Comparison of ENCODE assay signal across 31 mouse cellular contexts in genomic region chr13:32705315-32705714, GRCm38 (mm10).
DNase-seq lines count a peak whose midpoint lies in the region; ATAC-seq and TF ChIP-seq lines count a peak whose summit lies in the region.
"Had no signal": no experiment of that assay in that cellular context is flagged by ENCODE, and none has a peak within 500 bp of the region (broad histone marks: within the 10 kb centered on the region; RNA-seq: fewer than 3 reads in every experiment).

No protein-coding gene starts in this region.

- 50% methylated on average over 1 of the region's 1 CpGs for WGBS in limb, embryonic 12.5 days
- 55% methylated on average over 1 of the region's 1 CpGs for WGBS in limb, embryonic 10.5 days
- WGBS in embryonic facial prominence, embryonic 14.5 days: 26% methylated on average over 1 of the region's 1 CpGs
- 23% methylated on average over 1 of the region's 1 CpGs for WGBS in limb, embryonic 14.5 days

- no peaks in the 10 kb centered on the region for H3K36me3 ChIP-seq in limb, embryonic 12.5 days
- no peaks in the 10 kb centered on the region for H3K36me3 ChIP-seq in limb, embryonic 10.5 days
- H3K36me3 ChIP-seq in embryonic facial prominence, embryonic 14.5 days (ENCODE audit: control insufficient read depth, insufficient read depth, low read length): no peaks in the 10 kb centered on the region
- no peaks in the 10 kb centered on the region for H3K36me3 ChIP-seq in limb, embryonic 14.5 days (ENCODE audit: control insufficient read depth, insufficient read depth, low read length)
- H3K36me3 ChIP-seq: embryonic facial prominence, embryonic 12.5 days; forebrain, embryonic 12.5 days; G1E; hindbrain, embryonic 10.5 days; hindbrain, embryonic 15.5 days; kidney, embryonic 15.5 days; liver, embryonic 15.5 days; neural tube, embryonic 13.5 days had no signal

- peak; percentile 18 for DNase-seq in heart, adult 11 months
- DNase-seq in heart, adult 18-20 months: no peak
- no peak for DNase-seq in limb, embryonic 10.5 days (ENCODE audit: low spot score)
- DNase-seq in embryonic facial prominence, embryonic 14.5 days (ENCODE audit: low spot score): no peak
- DNase-seq in limb, embryonic 14.5 days (ENCODE audit: low spot score): no peak
- DNase-seq in c-Kit-positive CD71-positive TER-119-positive erythroid progenitor cells, embryonic 14.5 days (ENCODE audit: low spot score): no peak
- DNase-seq: adrenal gland, postnatal 10 days; cerebellum, adult 11 months; cerebellum, adult 9-10 months; cerebellum, postnatal 36 days; forebrain, postnatal 0 days; gastrocnemius, postnatal 14 days; heart, postnatal 10 days; kidney, adult 11 months; kidney, postnatal 25 days; retina, postnatal 1 day; right cerebral cortex, postnatal 14 days; thymus, postnatal 4 days had no signal

- H3K27ac ChIP-seq in limb, embryonic 12.5 days: peak overlapping the region; percentile 84
- H3K27ac ChIP-seq in limb, embryonic 10.5 days: no peak overlapping the region
- H3K27ac ChIP-seq in embryonic facial prominence, embryonic 14.5 days (replicated peaks; ENCODE audit: low read depth, low read length): peak overlapping the region; percentile 30; the same call in 1 of the 2 replicates
- peak overlapping the region; percentile 33; the same call in 1 of the 2 replicates for H3K27ac ChIP-seq in limb, embryonic 14.5 days (replicated peaks; ENCODE audit: low read depth, low read length)
- H3K27ac ChIP-seq: embryonic facial prominence, embryonic 12.5 days; forebrain, embryonic 12.5 days; hindbrain, embryonic 10.5 days; hindbrain, embryonic 15.5 days; kidney, embryonic 15.5 days; liver, embryonic 15.5 days; neural tube, embryonic 13.5 days had no signal

- ATAC-seq in limb, embryonic 12.5 days (ENCODE audit: insufficient number of reproducible peaks, insufficient read depth, low FRiP score, low TSS enrichment, low read depth): peak; percentile 60; the same call in 1 of the 2 replicates
- ATAC-seq in embryonic facial prominence, embryonic 14.5 days (ENCODE audit: low read depth): no peak
- no peak for ATAC-seq in limb, embryonic 14.5 days (ENCODE audit: low FRiP score, low read depth)
- ATAC-seq: forebrain, postnatal 0 days; inflammation-experienced regulatory T-cells, adult 6 months; lung, postnatal 0 days had no signal

- H3K4me2 ChIP-seq in limb, embryonic 12.5 days: no peak overlapping the region
- no peak overlapping the region for H3K4me2 ChIP-seq in embryonic facial prominence, embryonic 14.5 days (ENCODE audit: low read depth, low read length)
- H3K4me2 ChIP-seq in limb, embryonic 14.5 days (replicated peaks; ENCODE audit: low read depth, low read length, severe bottlenecking): no peak overlapping the region
- H3K4me2 ChIP-seq: embryonic facial prominence, embryonic 12.5 days; forebrain, embryonic 12.5 days; hindbrain, embryonic 15.5 days; kidney, embryonic 15.5 days; liver, embryonic 15.5 days; midbrain, embryonic 11.5 days; neural tube, embryonic 13.5 days had no signal

- no peak overlapping the region for H3K4me3 ChIP-seq in limb, embryonic 12.5 days (replicated peaks)
- no peak overlapping the region for H3K4me3 ChIP-seq in limb, embryonic 10.5 days
- no peak overlapping the region for H3K4me3 ChIP-seq in embryonic facial prominence, embryonic 14.5 days (ENCODE audit: low read depth, low read length)
- no peak overlapping the region for H3K4me3 ChIP-seq in limb, embryonic 14.5 days (replicated peaks; ENCODE audit: low read length)
- H3K4me3 ChIP-seq: embryonic facial prominence, embryonic 12.5 days; forebrain, embryonic 12.5 days; hindbrain, embryonic 10.5 days; hindbrain, embryonic 15.5 days; kidney, embryonic 15.5 days; liver, embryonic 15.5 days; myocyte; neural tube, embryonic 13.5 days had no signal

- peaks cover 2% of the 10 kb centered on the region; the same call in 1 of the 2 replicates for H3K27me3 ChIP-seq in limb, embryonic 12.5 days
- peaks cover 19% of the 10 kb centered on the region; the same call in 1 of the 2 replicates for H3K27me3 ChIP-seq in limb, embryonic 10.5 days (ENCODE audit: low read depth, poor library complexity, severe bottlenecking)
- no peaks in the 10 kb centered on the region for H3K27me3 ChIP-seq in embryonic facial prominence, embryonic 14.5 days (replicated peaks; ENCODE audit: control insufficient read depth, insufficient read depth, low read length)
- H3K27me3 ChIP-seq in limb, embryonic 14.5 days (ENCODE audit: control insufficient read depth, insufficient read depth, low read length): no peaks in the 10 kb centered on the region
- H3K27me3 ChIP-seq: embryonic facial prominence, embryonic 12.5 days; forebrain, embryonic 12.5 days; hindbrain, embryonic 15.5 days; kidney, embryonic 15.5 days; liver, embryonic 15.5 days; neural tube, embryonic 13.5 days had no signal

- no peak overlapping the region for H3K9ac ChIP-seq in limb, embryonic 12.5 days (replicated peaks)
- H3K9ac ChIP-seq in embryonic facial prominence, embryonic 14.5 days (ENCODE audit: low read depth, low read length): no peak overlapping the region
- H3K9ac ChIP-seq in limb, embryonic 14.5 days (ENCODE audit: low read depth, low read length, severe bottlenecking): no peak overlapping the region
- H3K9ac ChIP-seq: embryonic facial prominence, embryonic 12.5 days; forebrain, embryonic 12.5 days; forebrain, postnatal 0 days; hindbrain, embryonic 15.5 days; kidney, embryonic 15.5 days; liver, embryonic 15.5 days; neural tube, embryonic 13.5 days had no signal

- peaks cover 28% of the 10 kb centered on the region for H3K4me1 ChIP-seq in limb, embryonic 12.5 days (replicated peaks)
- peaks cover 21% of the 10 kb centered on the region for H3K4me1 ChIP-seq in limb, embryonic 10.5 days
- H3K4me1 ChIP-seq in embryonic facial prominence, embryonic 14.5 days (ENCODE audit: control insufficient read depth, insufficient read depth, low read length): 0 out of 2 replicates have a peak, but pooled peaks cover 12% of the 10 kb centered on the region
- H3K4me1 ChIP-seq in limb, embryonic 14.5 days (ENCODE audit: control insufficient read depth, insufficient read depth, low read length): peaks cover 12% of the 10 kb centered on the region
- H3K4me1 ChIP-seq: liver, embryonic 15.5 days; neural tube, embryonic 13.5 days had no signal

- no peaks in the 10 kb centered on the region for H3K9me3 ChIP-seq in limb, embryonic 12.5 days
- H3K9me3 ChIP-seq in limb, embryonic 10.5 days (replicated peaks): no peaks in the 10 kb centered on the region
- no peaks in the 10 kb centered on the region for H3K9me3 ChIP-seq in embryonic facial prominence, embryonic 14.5 days (ENCODE audit: control insufficient read depth, low read length)
- H3K9me3 ChIP-seq in limb, embryonic 14.5 days (ENCODE audit: control insufficient read depth, low read length): no peaks in the 10 kb centered on the region
- H3K9me3 ChIP-seq: embryonic facial prominence, embryonic 12.5 days; forebrain, embryonic 12.5 days; G1E; hindbrain, embryonic 10.5 days; hindbrain, embryonic 15.5 days; kidney, embryonic 15.5 days; liver, embryonic 15.5 days; neural tube, embryonic 13.5 days had no signal

- TF ChIP-seq POLR2A in limb, embryonic 14.5 days (IDR thresholded peaks at IDR 0.05; ENCODE audit: borderline replicate concordance, extremely low read depth, insufficient read depth, insufficient read length): no peak
